Mouse (Mus musculus) heart, embryonic 11.5 days (tissue): ENCODE measurements around the gene Chmp5. TPM values are rescaled to one million over a fixed set of nuclear protein-coding genes. Genes with fewer than 3 reads are reported as not detected.
"Not testable (repeated sequence)": the region's sequence is repeated elsewhere in the genome, so short reads cannot be mapped to it uniquely, and the experiment has no call there.

ENCODE experiments used
- ATAC-seq: fragments of 200-750 bp; cut with Nextera tagmentation; replicated peaks from 2 replicates; pipeline ENCODE4 v1.8.0; 2017; ENCODE audit warnings: moderate library complexity; ENCODE audit not compliant: insufficient number of reproducible peaks, low FRiP score, low TSS enrichment
- H3K27ac ChIP-seq: fragments of 300-500 bp; sonication (generic); 2 replicates; pipeline ENCODE4 v1.5.1; 2014; ENCODE audit warnings: mild to moderate bottlenecking, low read depth, low read length
- H3K27me3 ChIP-seq: fragments of 300-500 bp; sonication (generic); 2 replicates; pipeline ENCODE4 v1.6.1; 2014; ENCODE audit warnings: mild to moderate bottlenecking, low read length, mixed read lengths; ENCODE audit not compliant: control insufficient read depth, insufficient read depth
- H3K36me3 ChIP-seq: fragments of 300-500 bp; sonication (generic); 2 replicates; pipeline ENCODE4 v1.6.1; 2014; ENCODE audit warnings: mild to moderate bottlenecking, low read length, moderate library complexity, mixed read lengths; ENCODE audit not compliant: control insufficient read depth, insufficient read depth
- H3K4me1 ChIP-seq: fragments of 300-500 bp; sonication (generic); 2 replicates; pipeline ENCODE4 v1.6.1; 2014; ENCODE audit warnings: low read length; ENCODE audit not compliant: control insufficient read depth, insufficient read depth
- H3K4me2 ChIP-seq: fragments of 300-500 bp; sonication (generic); 2 replicates; pipeline ENCODE4 v1.6.1; 2014; ENCODE audit warnings: mild to moderate bottlenecking, moderate library complexity
- H3K4me3 ChIP-seq: fragments of 300-500 bp; sonication (generic); 2 replicates; pipeline ENCODE4 v1.5.1; 2014; ENCODE audit warnings: low read depth, low read length
- H3K9ac ChIP-seq: fragments of 300-500 bp; sonication (generic); 2 replicates; pipeline ENCODE4 v1.6.1; 2014; ENCODE audit warnings: mild to moderate bottlenecking, low read depth, low read length, moderate library complexity
- H3K9me3 ChIP-seq: fragments of 300-500 bp; sonication (generic); replicated peaks from 2 replicates; pipeline ENCODE4 v1.6.1; 2016; ENCODE audit warnings: low read length; ENCODE audit not compliant: control insufficient read depth
- WGBS: fragments of 180-500 bp; shearing (Covaris S2); extraction: QIAGEN DNeasy Blood & Tissue Kit; methylation state at CpG from one replicate; pipeline ENCODE4 v1.1.7; 2014; ENCODE audit not compliant: insufficient replicate concordance; 5-methylcytosine and 5-hydroxymethylcytosine counted together
- polyA plus RNA-seq: library from polyadenylated mRNA; unstranded; fragments of >200 nt; fragmentation: Nextera tagmentation; extraction: Ambion mirVana; gene quantifications from 2 replicates; pipeline ENCODE4 v1.2.1, GENCODE M21; 2014

Gene Chmp5
- polyA plus RNA-seq, 1 experiment from 2014 or later = 78.2 TPM

GRCm38 (mm10) chr4:40934369-40934768, 13.8 kb upstream of the Chmp5 start:
- not testable (repeated sequence) for ATAC-seq, H3K9ac ChIP-seq, H3K9me3 ChIP-seq, H3K4me1 ChIP-seq, H3K27ac ChIP-seq, H3K4me3 ChIP-seq, H3K27me3 ChIP-seq, H3K4me2 ChIP-seq
- peaks cover 37% of the 10 kb centered on the region for H3K36me3 ChIP-seq
- 78% methylated on average over 3 of the region's 3 CpGs for WGBS

GRCm38 (mm10) chr4:40936175-40936839, 11.9 kb upstream of the Chmp5 start:
- Histone ChIP-seq H3K9ac (no peak overlapping the region), H3K27me3 (no peaks in the 10 kb centered on the region), H3K4me2 (no peak overlapping the region), H3K4me1 (no peaks in the 10 kb centered on the region), H3K36me3 (peaks cover 54% of the 10 kb centered on the region), H3K27ac (no peak overlapping the region), H3K4me3 (no peak overlapping the region), H3K9me3 (peaks cover 9% of the 10 kb centered on the region; the same call in 1 of the 2 replicates)
- no peak for ATAC-seq
- 87% methylated on average over 9 of the region's 9 CpGs for WGBS

- H3K27me3 ChIP-seq = no peaks in the 10 kb centered on the region
- H3K4me3 ChIP-seq = no peak overlapping the region
- H3K27ac ChIP-seq = no peak overlapping the region
- 88% methylated on average over 5 of the region's 5 CpGs for WGBS
- peaks cover 56% of the 10 kb centered on the region for H3K36me3 ChIP-seq
- H3K9ac ChIP-seq = no peak overlapping the region
- no peaks in the 10 kb centered on the region for H3K4me1 ChIP-seq
- peaks cover 9% of the 10 kb centered on the region; the same call in 1 of the 2 replicates for H3K9me3 ChIP-seq
- ATAC-seq = no peak
- H3K4me2 ChIP-seq = no peak overlapping the region
These were observed 9.4 kb upstream of the Chmp5 start for GRCm38 (mm10) chr4:40938793-40939192.

GRCm38 (mm10) chr4:40943651-40944050, 4.6 kb upstream of the Chmp5 start:
- peaks cover 47% of the 10 kb centered on the region for H3K36me3 ChIP-seq
- H3K27ac ChIP-seq = no peak overlapping the region
- no peaks in the 10 kb centered on the region for H3K27me3 ChIP-seq
- H3K9ac ChIP-seq = no peak overlapping the region
- H3K9me3 ChIP-seq = peaks cover 9% of the 10 kb centered on the region; the same call in 1 of the 2 replicates
- H3K4me1 ChIP-seq = peaks cover 12% of the 10 kb centered on the region
- 91% methylated on average over 5 of the region's 5 CpGs for WGBS
- H3K4me3 ChIP-seq = no peak overlapping the region
- ATAC-seq = no peak
- no peak overlapping the region for H3K4me2 ChIP-seq

GRCm38 (mm10) chr4:40946516-40947121, 1.6 kb upstream of the Chmp5 start:
- Histone ChIP-seq H3K27ac (no peak overlapping the region), H3K4me1 (peaks cover 17% of the 10 kb centered on the region)

GRCm38 (mm10) chr4:40947565-40948159, 545 bp upstream of the Chmp5 start:
- ATAC-seq = peak; percentile 20

More at GRCm38 (mm10) chr4:40946516-40947121, 1.6 kb upstream of the Chmp5 start:
- Histone ChIP-seq H3K27me3 (no peaks in the 10 kb centered on the region), H3K9me3 (no peaks in the 10 kb centered on the region), H3K4me2 (peak overlapping the region; percentile 72), H3K4me3 (peak overlapping the region; percentile 97), H3K9ac (peak overlapping the region; percentile 93), H3K36me3 (peaks cover 28% of the 10 kb centered on the region)
- WGBS = 80% methylated on average over 7 of the region's 7 CpGs
- no peak for ATAC-seq

GRCm38 (mm10) chr4:40953521-40953920, 5.3 kb downstream of the Chmp5 start:
- H3K27ac ChIP-seq = no peak overlapping the region
- peaks cover 6% of the 10 kb centered on the region for H3K4me1 ChIP-seq
- peaks cover 35% of the 10 kb centered on the region for H3K36me3 ChIP-seq
- ATAC-seq = no peak
- no peak overlapping the region for H3K9ac ChIP-seq
- WGBS = 77% methylated on average over 1 of the region's 1 CpGs
- no peak overlapping the region for H3K4me2 ChIP-seq
- no peaks in the 10 kb centered on the region for H3K27me3 ChIP-seq
- H3K9me3 ChIP-seq = no peaks in the 10 kb centered on the region
- H3K4me3 ChIP-seq = no peak overlapping the region

More at GRCm38 (mm10) chr4:40947565-40948159, 545 bp upstream of the Chmp5 start:
- Histone ChIP-seq H3K4me3 (peak overlapping the region; percentile 97), H3K36me3 (peaks cover 30% of the 10 kb centered on the region), H3K27ac (peak overlapping the region; percentile 84), H3K27me3 (no peaks in the 10 kb centered on the region), H3K9ac (peak overlapping the region; percentile 93), H3K4me2 (peak overlapping the region; percentile 72), H3K4me1 (peaks cover 17% of the 10 kb centered on the region), H3K9me3 (no peaks in the 10 kb centered on the region)
- WGBS = under 1% methylated on average over 40 of the region's 40 CpGs

- H3K4me3 ChIP-seq = no peak overlapping the region
- no peaks in the 10 kb centered on the region for H3K4me1 ChIP-seq
- H3K27ac ChIP-seq = no peak overlapping the region
- H3K9ac ChIP-seq = no peak overlapping the region
- H3K27me3 ChIP-seq = no peaks in the 10 kb centered on the region
- no peak for ATAC-seq
- no peaks in the 10 kb centered on the region for H3K9me3 ChIP-seq
- WGBS = 58% methylated on average over 6 of the region's 6 CpGs
- no peak overlapping the region for H3K4me2 ChIP-seq
- peaks cover 43% of the 10 kb centered on the region for H3K36me3 ChIP-seq
These were observed 7.7 kb downstream of the Chmp5 start for GRCm38 (mm10) chr4:40955942-40956341.
